In the genomic region with DNA sequence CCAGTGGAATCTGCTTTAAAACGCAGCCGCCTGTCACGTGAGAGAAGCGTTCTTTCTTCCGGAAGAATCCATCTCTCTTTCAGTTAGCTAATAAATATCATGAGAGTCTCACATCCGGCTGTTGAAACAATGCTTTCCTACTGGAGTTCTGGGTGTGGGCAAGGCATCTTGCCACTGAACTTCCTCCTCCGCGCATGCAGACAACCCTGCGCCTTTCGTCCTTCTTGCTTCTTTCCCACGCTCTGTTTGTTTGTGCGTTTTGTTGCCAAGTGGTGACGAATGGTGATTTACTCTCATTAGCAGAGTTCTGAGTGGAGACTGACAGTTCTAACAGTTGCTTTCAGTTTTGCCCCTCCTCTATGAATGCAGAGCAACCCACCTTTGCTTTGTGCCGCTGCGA, we compare ENCODE assay signal across 12 mouse cellular contexts.
A peak's percentile ranks its signal among the peaks of the same experiment; 100 is the strongest.
DNase-seq lines count a peak whose midpoint lies in the region; ATAC-seq and TF ChIP-seq lines count a peak whose summit lies in the region.
"Had no signal": no experiment of that assay in that cellular context is flagged by ENCODE, and none has a peak within 500 bp of the region (broad histone marks: within the 10 kb centered on the region; RNA-seq: fewer than 3 reads in every experiment).

No protein-coding gene starts in this region.

- peaks cover 11% of the 10 kb centered on the region for H3K4me1 ChIP-seq in forebrain, postnatal 0 days (ENCODE audit: insufficient read depth)
- H3K4me1 ChIP-seq in midbrain, postnatal 0 days (ENCODE audit: insufficient read depth, low read length), result peaks cover 11% of the 10 kb centered on the region; the same call in 1 of the 2 replicates
- H3K4me1 ChIP-seq: embryonic facial prominence, embryonic 13.5 days had no signal

- TF ChIP-seq CTCF in forebrain, postnatal 0 days (IDR thresholded peaks at IDR 0.05; ENCODE audit: low read depth), result no peak
- TF ChIP-seq CTCF in midbrain, postnatal 0 days (IDR thresholded peaks at IDR 0.05), result no peak

- H3K4me3 ChIP-seq in forebrain, postnatal 0 days (ENCODE audit: low read depth, low read length), result peak overlapping the region; percentile 7
- H3K4me3 ChIP-seq in midbrain, postnatal 0 days (ENCODE audit: low read depth, low read length), result peak overlapping the region; percentile 18; the same call in 1 of the 2 replicates
- H3K4me3 ChIP-seq: embryonic facial prominence, embryonic 13.5 days; gastrocnemius, adult 2 months; neural tube, embryonic 12.5 days had no signal

- peak; percentile 7 for DNase-seq in kidney, adult 9 months
- no peak for DNase-seq in kidney, adult 18-20 months
- DNase-seq in forebrain, postnatal 0 days, result peak; percentile 41
- DNase-seq in lung, adult 18-20 months, result peak; percentile 12 to 46
- DNase-seq in midbrain, postnatal 0 days (ENCODE audit: low spot score), result peak; percentile 37
- no peak for DNase-seq in left cerebral cortex, postnatal 14 days (ENCODE audit: low spot score in 2 of 2)
- no peak for DNase-seq in thymus, postnatal 4 days
- DNase-seq: gastrocnemius, adult 2 months; liver, postnatal 0 days; thymus, postnatal 25 days had no signal

- intact Hi-C loops in left cerebral cortex, postnatal 14 days (cut with DNase I), result loop anchor here (5.0 kb wide), 1 partner anchor 325 kb away; the partner anchor contains the start of gene Irx2

- H3K27me3 ChIP-seq in forebrain, postnatal 0 days (ENCODE audit: insufficient read depth, low read length), result peaks cover 67% of the 10 kb centered on the region
- H3K27me3 ChIP-seq in midbrain, postnatal 0 days (ENCODE audit: insufficient read depth, low read length), result no peaks in the 10 kb centered on the region

- no peak overlapping the region for H3K9ac ChIP-seq in forebrain, postnatal 0 days
- H3K9ac ChIP-seq in midbrain, postnatal 0 days (replicated peaks; ENCODE audit: low read length, poor library complexity, severe bottlenecking), result peak overlapping the region; percentile 44; the same call in 1 of the 2 replicates
- H3K9ac ChIP-seq: embryonic facial prominence, embryonic 13.5 days; liver, postnatal 0 days; neural tube, embryonic 12.5 days had no signal

- no peaks in the 10 kb centered on the region for H3K9me3 ChIP-seq in forebrain, postnatal 0 days (ENCODE audit: low read length)
- no peaks in the 10 kb centered on the region for H3K9me3 ChIP-seq in midbrain, postnatal 0 days (ENCODE audit: low read length)
- H3K9me3 ChIP-seq: embryonic facial prominence, embryonic 13.5 days; neural tube, embryonic 12.5 days had no signal

- no peak for ATAC-seq in forebrain, postnatal 0 days
- ATAC-seq in midbrain, postnatal 0 days (ENCODE audit: low FRiP score), result no peak
- ATAC-seq: liver, postnatal 0 days had no signal

- no peak overlapping the region for H3K27ac ChIP-seq in forebrain, postnatal 0 days (ENCODE audit: low read depth, low read length)
- peak overlapping the region; percentile 65 for H3K27ac ChIP-seq in midbrain, postnatal 0 days (ENCODE audit: low read depth, low read length)
- H3K27ac ChIP-seq: embryonic facial prominence, embryonic 13.5 days; gastrocnemius, adult 2 months; neural tube, embryonic 12.5 days had no signal

- 24% methylated on average over 15 of the region's 15 CpGs for whole genome bisulfite sequencing in forebrain, postnatal 0 days
- 43% methylated on average over 15 of the region's 15 CpGs for WGBS in midbrain, postnatal 0 days

- H3K36me3 ChIP-seq in forebrain, postnatal 0 days (ENCODE audit: insufficient read depth), result no peaks in the 10 kb centered on the region
- H3K36me3 ChIP-seq in midbrain, postnatal 0 days (ENCODE audit: insufficient read depth, low read length), result no peaks in the 10 kb centered on the region
- H3K36me3 ChIP-seq: embryonic facial prominence, embryonic 13.5 days; neural tube, embryonic 12.5 days had no signal

- peak overlapping the region; percentile 27 for H3K4me2 ChIP-seq in forebrain, postnatal 0 days (ENCODE audit: low read depth)
- H3K4me2 ChIP-seq in midbrain, postnatal 0 days (ENCODE audit: low read depth, low read length, poor library complexity, severe bottlenecking), result peak overlapping the region; percentile 39
- H3K4me2 ChIP-seq: embryonic facial prominence, embryonic 13.5 days; neural tube, embryonic 12.5 days had no signal

Comparison
In these comparisons a context has a peak if more than half of its experiments do, and no peak if none do; other contexts are left out.
1. DNase-seq: peak in kidney, adult 9 months (single experiment), forebrain, postnatal 0 days (single experiment), lung, adult 18-20 months (2 of 2) and midbrain, postnatal 0 days (single experiment); none in kidney, adult 18-20 months (single experiment), left cerebral cortex, postnatal 14 days (0 of 2) and thymus, postnatal 4 days (single experiment).